Mouse (Mus musculus) liver, postnatal 0 days (tissue): Measurements from ENCODE around the gene Socs3.

Source experiments
- CTCF ChIP-seq: sonication (generic); IDR thresholded peaks from 2 replicates; pipeline ENCODE4 v1.5.1; 2016; ENCODE audit warnings: antibody characterized with exemption, low read depth
- EP300 ChIP-seq: IDR thresholded peaks from 2 replicates; pipeline ENCODE4 v1.6.1; 2016; ENCODE audit warnings: antibody characterized with exemption, low read depth, mild to moderate bottlenecking

GRCm38 (mm10) chr11:118003176-118003575, 33.3 kb upstream of the Socs3 start:
- TF ChIP-seq CTCF (no peak), EP300 (no peak)
